Mouse (Mus musculus) erythroblast, embryonic 14.5 days (primary cell): ENCODE measurements around the gene Vmn1r89. TPM values are rescaled to one million over a fixed set of nuclear protein-coding genes. Genes with fewer than 3 reads are reported as not detected.

Experiments
- H3K27me3 ChIP-seq: 2 replicates; pipeline ENCODE4 v1.6.1; 2012; ENCODE audit warnings: inconsistent platforms; ENCODE audit not compliant: control insufficient read depth
- H3K36me3 ChIP-seq: 2 replicates; pipeline ENCODE4 v1.6.1; 2012; ENCODE audit warnings: mild to moderate bottlenecking, inconsistent platforms; ENCODE audit not compliant: control insufficient read depth
- H3K4me1 ChIP-seq: 2 replicates; pipeline ENCODE4 v1.6.1; 2012; ENCODE audit warnings: inconsistent platforms; ENCODE audit not compliant: control insufficient read depth
- H3K4me3 ChIP-seq: replicated peaks from 2 replicates; pipeline ENCODE3; 2012; ENCODE audit warnings: moderate library complexity, mild to moderate bottlenecking, inconsistent platforms
- H3K9me3 ChIP-seq: 2 replicates; pipeline ENCODE4 v1.6.1; 2012; ENCODE audit warnings: low read length, inconsistent platforms, mixed read lengths; ENCODE audit not compliant: control insufficient read depth
- GATA1 ChIP-seq: IDR thresholded peaks from 2 replicates; pipeline ENCODE4 v1.6.1; 2012; ENCODE audit warnings: low read length, inconsistent platforms, mixed read lengths
- TAL1 ChIP-seq: IDR thresholded peaks from 3 replicates; pipeline ENCODE4 v1.6.1; 2012; ENCODE audit warnings: low read length, inconsistent platforms, mixed read lengths
- polyA plus RNA-seq: library from polyadenylated mRNA; stranded (reverse); fragments of >175 nt; gene quantifications from 2 replicates; pipeline ENCODE4 v1.2.3, GENCODE M21; 2012

Gene Vmn1r89
- polyA plus RNA-seq, result not detected in 2 replicates

DNA sequence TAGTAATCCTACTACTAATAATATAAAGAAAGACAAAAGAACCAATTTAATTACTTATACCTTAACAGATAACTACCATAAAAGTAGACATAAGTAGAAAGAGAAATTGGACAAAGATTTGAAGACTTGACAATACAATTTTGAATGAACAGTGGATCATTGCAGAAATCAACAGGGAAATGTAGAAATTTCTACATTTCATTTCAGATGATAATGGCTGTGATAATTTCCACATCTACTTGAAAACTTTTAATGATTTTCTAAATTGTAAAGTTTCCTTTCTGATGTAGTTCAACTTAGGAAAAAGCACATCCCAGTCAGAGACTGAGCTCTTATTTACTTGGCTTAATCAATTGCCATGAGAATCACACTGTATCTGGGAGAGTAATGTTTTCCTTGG, at the start of gene Vmn1r89:
Gene Vmn1r89, plus strand, starts transcription at position 301 of the 400 bp plus-strand sequence.
- no peak for TF ChIP-seq TAL1
- no peak for TF ChIP-seq GATA1
- Histone ChIP-seq H3K4me3 (no peak within 1 kb of the TSS), H3K9me3 (0 out of 2 replicates have a peak, but pooled peaks cover 2% of the 10 kb centered on the region), H3K27me3 (no peaks in the 10 kb centered on the region), H3K4me1 (no peaks in the 10 kb centered on the region), H3K36me3 (no peaks in the 10 kb centered on the region)

DNA sequence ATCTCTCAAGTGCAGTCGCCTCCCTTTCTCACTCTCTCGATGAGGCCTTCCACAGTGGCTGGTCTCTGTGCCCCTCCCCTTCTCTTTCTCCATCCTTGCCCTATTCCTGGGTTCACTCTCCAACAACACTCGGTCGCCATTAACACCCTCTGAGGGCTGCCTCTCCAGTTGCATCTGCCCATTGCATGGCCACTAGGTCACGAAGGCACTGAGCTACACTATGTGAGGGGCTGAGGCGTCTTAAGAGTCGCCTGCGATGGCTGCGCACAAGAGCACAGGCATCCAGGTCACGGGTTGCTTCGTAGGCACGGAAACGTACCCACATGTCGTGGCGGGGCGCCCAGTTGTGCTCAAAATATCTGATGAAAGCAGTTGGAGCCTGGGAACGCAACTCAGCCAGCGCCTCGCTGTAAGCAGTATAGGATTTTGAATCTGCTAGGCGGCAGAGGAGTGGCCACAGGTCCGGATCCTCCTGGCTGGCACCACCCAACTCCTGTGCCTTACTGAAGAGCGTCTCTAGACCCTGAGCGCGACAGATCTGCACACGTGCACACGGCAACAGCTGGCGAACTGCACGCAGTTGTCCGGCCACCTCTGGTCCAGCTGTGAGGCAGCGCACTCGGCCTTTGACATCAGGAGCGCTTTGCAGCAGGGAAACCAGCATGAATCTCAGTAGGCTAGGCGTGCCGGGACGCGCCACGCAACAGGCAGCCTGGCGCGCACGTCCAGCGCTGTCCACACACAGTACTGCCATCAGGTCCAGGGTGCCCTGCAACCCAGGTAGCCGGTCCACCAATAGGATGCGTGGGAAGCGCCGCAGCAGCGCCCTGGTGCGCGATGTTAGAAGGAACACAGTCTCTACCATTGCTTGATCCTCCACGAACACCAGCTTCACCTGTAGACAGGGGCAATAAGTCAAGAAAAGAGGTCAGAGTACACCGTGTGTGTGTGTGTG, 48.2 kb downstream of the Vmn1r89 start:
- Histone ChIP-seq H3K27me3 (peaks cover 3% of the 10 kb centered on the region; the same call in 1 of the 2 replicates), H3K4me1 (no peaks in the 10 kb centered on the region), H3K9me3 (no peaks in the 10 kb centered on the region), H3K4me3 (no peak overlapping the region), H3K36me3 (no peaks in the 10 kb centered on the region)
- TF ChIP-seq TAL1, result no peak
- TF ChIP-seq GATA1, result no peak

DNA sequence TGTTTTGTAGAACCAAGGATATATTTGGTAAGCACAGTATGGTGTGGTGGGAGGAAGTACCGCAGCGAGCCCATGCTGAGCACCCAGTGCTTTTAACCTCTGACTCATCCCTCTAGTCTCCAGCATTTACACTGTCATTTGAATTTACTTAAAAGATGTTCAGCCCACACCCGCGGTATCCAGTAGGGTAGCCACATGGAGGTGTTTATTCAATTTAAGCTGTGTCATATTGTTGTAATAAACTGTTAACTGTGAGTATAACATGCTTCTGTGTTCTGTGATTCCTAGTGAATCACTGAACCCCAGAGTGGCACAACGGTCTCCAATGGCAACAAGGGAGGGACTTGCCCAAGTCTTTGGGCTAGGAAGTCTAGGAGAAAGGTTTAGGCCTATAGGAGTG, 51.0 kb downstream of the Vmn1r89 start:
- H3K4me3 ChIP-seq, result no peak overlapping the region
- H3K36me3 ChIP-seq, result no peaks in the 10 kb centered on the region
- no peaks in the 10 kb centered on the region for H3K9me3 ChIP-seq
- no peaks in the 10 kb centered on the region for H3K4me1 ChIP-seq
- TF ChIP-seq GATA1 (no peak), TAL1 (no peak)
- peaks cover 3% of the 10 kb centered on the region; the same call in 1 of the 2 replicates for H3K27me3 ChIP-seq

DNA sequence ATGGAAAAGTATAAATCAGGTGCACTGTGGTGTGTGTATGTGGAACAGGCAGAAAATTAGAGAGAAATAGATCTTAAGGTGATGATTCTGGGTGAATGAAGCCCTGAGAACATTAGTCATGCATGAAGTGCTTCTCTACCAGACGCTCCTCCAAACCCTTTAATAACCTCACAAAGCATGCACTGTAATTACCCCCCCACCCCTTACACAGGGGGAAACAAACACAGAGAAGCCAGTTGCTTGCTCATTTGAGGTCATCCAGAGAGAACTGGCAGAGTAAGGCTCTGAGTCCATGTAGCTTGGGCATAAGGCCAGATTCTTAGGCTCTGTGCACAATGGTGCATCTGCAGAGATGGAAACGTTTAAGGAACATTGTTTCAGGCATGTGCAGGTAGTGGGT, 51.6 kb downstream of the Vmn1r89 start:
- Histone ChIP-seq H3K36me3 (peaks cover 3% of the 10 kb centered on the region), H3K27me3 (peaks cover 3% of the 10 kb centered on the region; the same call in 1 of the 2 replicates), H3K9me3 (no peaks in the 10 kb centered on the region), H3K4me3 (no peak overlapping the region), H3K4me1 (no peaks in the 10 kb centered on the region)
- no peak for TF ChIP-seq TAL1
- TF ChIP-seq GATA1, result no peak

DNA sequence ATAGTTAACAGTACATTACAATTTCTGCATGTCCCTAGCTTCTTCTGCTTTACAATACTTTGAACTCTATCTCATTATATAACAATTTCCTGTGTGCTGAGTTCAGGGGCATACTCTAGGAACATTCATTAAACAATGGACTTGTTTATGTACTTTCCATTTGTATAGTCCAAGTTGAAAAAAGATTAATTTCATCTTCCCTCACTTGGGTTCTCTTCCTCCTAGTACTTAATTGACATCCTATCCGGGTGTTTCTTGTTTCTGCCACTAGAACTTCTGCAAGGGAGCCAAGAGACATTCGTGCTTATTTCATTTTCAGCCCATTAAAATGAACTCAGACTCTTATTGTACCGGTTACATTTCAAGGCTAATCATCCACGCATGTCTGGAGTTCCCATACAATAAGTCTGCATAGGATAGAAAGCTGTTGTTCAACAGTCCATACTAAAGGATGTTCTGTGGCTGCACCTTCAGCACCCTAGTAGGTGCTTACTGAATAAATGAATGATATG, 56.0 kb downstream of the Vmn1r89 start:
- H3K36me3 ChIP-seq, result peaks cover 8% of the 10 kb centered on the region
- H3K27me3 ChIP-seq, result no peaks in the 10 kb centered on the region
- H3K4me3 ChIP-seq, result no peak overlapping the region
- TF ChIP-seq GATA1, result no peak
- no peaks in the 10 kb centered on the region for H3K4me1 ChIP-seq
- H3K9me3 ChIP-seq, result no peaks in the 10 kb centered on the region

DNA sequence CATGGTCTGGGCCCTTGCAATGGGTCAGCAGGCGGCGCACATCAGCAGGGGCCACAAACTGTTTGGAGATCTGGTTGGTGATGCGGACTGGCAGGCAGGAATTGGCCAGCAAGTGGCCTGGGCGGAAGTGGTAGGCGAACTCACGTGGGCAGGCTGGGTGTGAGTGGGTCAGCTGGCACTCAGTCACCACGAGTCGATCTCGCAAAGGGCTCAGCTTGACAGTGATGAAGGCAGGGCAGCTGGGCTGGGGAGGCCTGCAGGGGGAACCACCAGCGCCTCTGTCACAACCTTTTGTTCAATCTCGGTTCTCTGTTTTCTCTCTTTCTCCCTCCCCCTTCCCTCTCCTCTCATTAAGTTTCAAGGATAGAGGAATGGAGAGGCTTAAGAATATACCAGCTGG, 56.6 kb downstream of the Vmn1r89 start:
- Histone ChIP-seq H3K9me3 (no peaks in the 10 kb centered on the region), H3K27me3 (no peaks in the 10 kb centered on the region), H3K4me3 (no peak overlapping the region), H3K4me1 (no peaks in the 10 kb centered on the region), H3K36me3 (peaks cover 14% of the 10 kb centered on the region)
- TF ChIP-seq TAL1, result no peak
- TF ChIP-seq GATA1, result no peak

Other genes with a start within 250 kb of the Vmn1r89 start
- 0.27 and 0.38 TPM in 2 replicates for gene Zfp324, start 247.2 kb upstream of the Vmn1r89 start, polyA plus RNA-seq
- gene Zfp446, start 235.2 kb upstream of the Vmn1r89 start, polyA plus RNA-seq, result 0.20 and 0.29 TPM in 2 replicates
- not detected in 2 replicates for gene Slc27a5, start 214.8 kb upstream of the Vmn1r89 start, polyA plus RNA-seq
- gene Trim28, start 213.9 kb upstream of the Vmn1r89 start, polyA plus RNA-seq, result 16.2 and 17.6 TPM in 2 replicates
- gene Zbtb45, start 203.0 kb upstream of the Vmn1r89 start, polyA plus RNA-seq, result 6.7 and 7.7 TPM in 2 replicates
- gene Chmp2a, start 178.2 kb upstream of the Vmn1r89 start, polyA plus RNA-seq, result 39.9 and 103 TPM in 2 replicates
- gene Ube2m, start 174.7 kb upstream of the Vmn1r89 start, polyA plus RNA-seq, result 22.8 and 28.8 TPM in 2 replicates
- gene Mzf1, start 158.3 kb upstream of the Vmn1r89 start, polyA plus RNA-seq, result 0.03 TPM in 2 replicates
- 0.06 TPM in 1 of 2 replicates, not detected in the other for gene Vmn1r85, start 117.8 kb upstream of the Vmn1r89 start, polyA plus RNA-seq
- gene Vmn1r86, start 93.1 kb upstream of the Vmn1r89 start, polyA plus RNA-seq, result not detected in 2 replicates
- 0.04 TPM in 1 of 2 replicates, not detected in the other for gene Vmn1r87, start 72.9 kb upstream of the Vmn1r89 start, polyA plus RNA-seq
- gene Vmn1r88, start 53.5 kb upstream of the Vmn1r89 start, polyA plus RNA-seq, result not detected in 2 replicates
- gene Lig1, start 64.3 kb downstream of the Vmn1r89 start, polyA plus RNA-seq, result 35.4 and 41.1 TPM in 2 replicates
- 0.08 and 0.23 TPM in 2 replicates for gene Zswim9, start 65.7 kb downstream of the Vmn1r89 start, polyA plus RNA-seq
- gene Pla2g4c, start 111.6 kb downstream of the Vmn1r89 start, polyA plus RNA-seq, result 0.05 and 0.06 TPM in 2 replicates
- 0.02 TPM in 1 of 2 replicates, not detected in the other for gene Cabp5, start 185.1 kb downstream of the Vmn1r89 start, polyA plus RNA-seq
- gene Bsph1, start 237.8 kb downstream of the Vmn1r89 start, polyA plus RNA-seq, result not detected in 2 replicates